Mouse (Mus musculus) CH12.LX (cell line): Measurements from ENCODE around the gene Srgap3.

Source experiments
- E2F4 ChIP-seq: IDR thresholded peaks from 2 replicates; pipeline ENCODE4 v1.6.1; 2011; ENCODE audit warnings: low read depth, low read length, improper control_type of control experiment; ENCODE audit not compliant: insufficient replicate concordance
- JUN ChIP-seq: IDR thresholded peaks from 2 replicates; pipeline ENCODE4 v1.6.1; 2011; ENCODE audit warnings: low read depth, mild to moderate bottlenecking, low read length, improper control_type of control experiment, moderate library complexity; ENCODE audit not compliant: insufficient read depth
- JUND ChIP-seq: conservative IDR thresholded peaks from 2 replicates; pipeline ENCODE4 v1.6.1; 2011; ENCODE audit warnings: low read depth, low read length, improper control_type of control experiment
- NELFE ChIP-seq: IDR thresholded peaks from 2 replicates; pipeline ENCODE4 v1.6.1; 2011; ENCODE audit warnings: low read depth, low read length, improper control_type of control experiment
- SMC3 ChIP-seq: IDR thresholded peaks from 2 replicates; pipeline ENCODE4 v1.6.1; 2011; ENCODE audit warnings: low read depth, low read length, improper control_type of control experiment

- TF ChIP-seq E2F4 (no peak), JUND (no peak), JUN (no peak), SMC3 (no peak), NELFE (no peak)
These were observed 43.8 kb downstream of the Srgap3 start for GRCm38 (mm10) chr6:112903226-112903625.
